Mouse (Mus musculus): ENCODE measurements around the gene Csnk1g1. TPM values are rescaled to one million over a fixed set of nuclear protein-coding genes. Genes with fewer than 3 reads are reported as not detected.

The Csnk1g1 gene
- polyA plus RNA-seq (2015; fragmentation: Nextera tagmentation; extraction: Ambion mirVana), result 22.4 and 22.9 TPM in 2 replicates

DNA sequence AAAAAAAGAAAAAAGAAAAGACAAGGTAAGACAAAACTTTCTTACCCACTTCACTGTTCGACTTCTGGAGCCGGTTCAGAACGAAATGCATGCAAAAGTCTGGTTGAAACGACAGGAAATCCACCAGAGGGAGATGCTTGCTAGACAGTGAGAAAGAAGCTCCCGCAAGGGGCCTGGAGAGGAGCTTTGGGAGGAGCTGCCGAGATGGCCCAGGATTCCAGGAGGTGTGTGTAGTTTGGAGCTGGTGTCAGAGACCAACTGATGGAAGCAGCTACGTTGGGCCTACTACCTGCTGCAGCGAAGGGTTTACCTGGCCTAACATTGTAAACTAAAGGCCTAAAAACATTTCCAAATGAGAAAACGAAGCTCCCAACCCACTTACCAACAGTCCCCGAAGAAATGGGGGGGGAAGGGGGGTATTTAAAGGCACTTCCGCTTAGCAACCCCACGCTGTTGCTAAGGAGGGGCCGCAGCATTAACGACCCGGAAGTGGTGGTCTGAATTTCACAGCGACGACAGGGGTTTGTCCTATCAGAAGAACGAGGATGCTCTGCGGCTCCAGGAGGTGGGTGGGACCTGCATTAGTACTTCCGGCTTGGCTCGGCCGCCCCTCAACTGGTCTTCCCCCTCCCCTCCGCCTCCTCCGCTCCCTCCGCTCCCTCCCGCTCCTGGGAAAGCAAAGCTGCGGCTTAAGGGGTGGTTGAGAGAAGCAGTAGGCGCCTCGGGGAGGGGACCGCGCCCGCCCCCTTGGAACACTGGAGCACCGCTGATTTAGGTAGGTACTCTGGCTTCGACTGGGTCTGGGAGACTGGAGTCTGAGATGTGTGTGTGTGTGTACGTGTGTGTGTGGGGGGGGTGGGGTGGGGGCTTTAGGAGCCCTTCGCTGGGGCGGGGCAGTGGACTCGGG, at the start of gene Csnk1g1, which contains the start of gene Trip4:
TSS of gene Csnk1g1 (plus strand) at position 531 of the 907 bp plus-strand sequence.
TSS of gene Trip4 (minus strand) at position 401 of the 907 bp plus-strand sequence.
- Histone ChIP-seq H3K36me3 (peaks cover 5% of the 10 kb centered on the region; the same call in 1 of the 2 replicates), H3K9me3 (no peaks in the 10 kb centered on the region), H3K4me1 (replicated peaks) (peaks cover 22% of the 10 kb centered on the region), H3K4me3 (peak within 1 kb of the TSS; percentile 75), H3K27me3 (no peaks in the 10 kb centered on the region), H3K9ac (peak within 1 kb of the TSS; percentile 80), H3K27ac (replicated peaks) (peak within 1 kb of the TSS; percentile 92), H3K4me2 (peak within 1 kb of the TSS; percentile 91)
- peak; percentile 99 for ATAC-seq (ENCODE audit: low FRiP score, low read depth)
- WGBS, result under 1% methylated on average over 38 of the region's 38 CpGs

- H3K36me3 ChIP-seq, result peaks cover 40% of the 10 kb centered on the region
- no peak overlapping the region for H3K4me3 ChIP-seq
- no peaks in the 10 kb centered on the region for H3K4me1 ChIP-seq (replicated peaks)
- H3K9me3 ChIP-seq, result no peaks in the 10 kb centered on the region
- WGBS, result 45% methylated on average over 1 of the region's 1 CpGs
- ATAC-seq (ENCODE audit: low FRiP score, low read depth), result no peak
- H3K9ac ChIP-seq, result no peak overlapping the region
- no peaks in the 10 kb centered on the region for H3K27me3 ChIP-seq
- H3K4me2 ChIP-seq, result no peak overlapping the region
- no peak overlapping the region for H3K27ac ChIP-seq (replicated peaks)
Observed at GRCm38 (mm10) chr9:65859656-65860055, 49.1 kb upstream of the Csnk1g1 start.

- peak overlapping the region; percentile 67 for H3K4me3 ChIP-seq
- under 1% methylated on average over 37 of the region's 37 CpGs for WGBS
- H3K27me3 ChIP-seq, result no peaks in the 10 kb centered on the region
- peak overlapping the region; percentile 74 for H3K27ac ChIP-seq (replicated peaks)
- peak overlapping the region; percentile 72 for H3K4me2 ChIP-seq
- peak overlapping the region; percentile 54 for H3K9ac ChIP-seq
- H3K9me3 ChIP-seq, result no peaks in the 10 kb centered on the region
- no peaks in the 10 kb centered on the region for H3K36me3 ChIP-seq
- peak; percentile 96 for ATAC-seq (ENCODE audit: low FRiP score, low read depth)
- H3K4me1 ChIP-seq (replicated peaks), result peaks cover 12% of the 10 kb centered on the region
Observed at GRCm38 (mm10) chr9:65884564-65885315, 24.0 kb upstream of the Csnk1g1 start.

DNA sequence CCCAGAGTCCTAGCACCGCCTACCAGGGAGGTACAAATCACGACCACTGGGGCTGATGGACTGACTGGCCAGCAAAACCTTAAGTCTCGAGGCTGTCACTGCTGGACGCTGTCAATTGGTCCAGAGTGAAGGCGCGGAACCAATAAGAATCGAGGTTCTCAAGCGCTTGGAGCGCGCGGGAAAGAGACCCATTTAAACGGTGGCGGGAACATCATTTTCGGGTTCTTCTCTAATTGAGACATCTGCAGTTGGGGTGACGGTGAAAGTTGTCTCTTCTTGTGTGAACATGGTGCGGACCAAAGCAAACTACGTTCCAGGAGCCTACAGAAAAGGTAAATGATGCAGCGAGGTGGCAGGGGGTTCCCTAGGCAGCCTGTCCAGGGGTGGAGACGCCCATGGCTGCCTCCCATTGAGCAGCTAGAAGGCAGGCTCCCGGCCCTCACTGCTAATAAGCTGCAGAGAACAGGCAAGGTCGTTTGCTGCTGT, 18.5 kb upstream of the Csnk1g1 start, which contains the start of gene Pclaf:
TSS of gene Pclaf (plus strand) at position 95 of the 486 bp plus-strand sequence.
- H3K4me3 ChIP-seq, result peak within 1 kb of the TSS; percentile 44
- H3K27ac ChIP-seq (replicated peaks), result no peak within 1 kb of the TSS
- no peaks in the 10 kb centered on the region for H3K9me3 ChIP-seq
- 0 out of 2 replicates have a peak within 1 kb of the TSS, but pooled peaks have one; percentile 22 for H3K9ac ChIP-seq
- peak within 1 kb of the TSS; percentile 90 for H3K4me2 ChIP-seq
- ATAC-seq (ENCODE audit: low FRiP score, low read depth), result peak; percentile 91
- H3K4me1 ChIP-seq (replicated peaks), result peaks cover 13% of the 10 kb centered on the region
- no peaks in the 10 kb centered on the region for H3K27me3 ChIP-seq
- WGBS, result under 1% methylated on average over 21 of the region's 21 CpGs
- 0 out of 2 replicates have a peak, but pooled peaks cover 4% of the 10 kb centered on the region for H3K36me3 ChIP-seq

GRCm38 (mm10) chr9:65891126-65891525, 17.6 kb upstream of the Csnk1g1 start:
- Histone ChIP-seq H3K4me2 (peak overlapping the region; percentile 90), H3K27me3 (no peaks in the 10 kb centered on the region), H3K4me1 (replicated peaks) (peaks cover 10% of the 10 kb centered on the region), H3K36me3 (0 out of 2 replicates have a peak, but pooled peaks cover 6% of the 10 kb centered on the region), H3K27ac (replicated peaks) (no peak overlapping the region), H3K9me3 (no peaks in the 10 kb centered on the region), H3K9ac (no peak overlapping the region), H3K4me3 (peak overlapping the region; percentile 44)
- WGBS, result 4% methylated on average over 5 of the region's 5 CpGs
- no peak for ATAC-seq (ENCODE audit: low FRiP score, low read depth)

GRCm38 (mm10) chr9:65896977-65897376, 11.7 kb upstream of the Csnk1g1 start:
- H3K4me1 ChIP-seq (replicated peaks), result no peaks in the 10 kb centered on the region
- no peak overlapping the region for H3K4me2 ChIP-seq
- H3K27ac ChIP-seq (replicated peaks), result no peak overlapping the region
- H3K27me3 ChIP-seq, result no peaks in the 10 kb centered on the region
- H3K36me3 ChIP-seq, result 0 out of 2 replicates have a peak, but pooled peaks cover 6% of the 10 kb centered on the region
- WGBS, result 95% methylated on average over 2 of the region's 2 CpGs
- H3K9me3 ChIP-seq, result no peaks in the 10 kb centered on the region
- H3K4me3 ChIP-seq, result no peak overlapping the region
- no peak for ATAC-seq (ENCODE audit: low FRiP score, low read depth)
- H3K9ac ChIP-seq, result no peak overlapping the region

- no peak for ATAC-seq (ENCODE audit: low FRiP score, low read depth)
- no peaks in the 10 kb centered on the region for H3K9me3 ChIP-seq
- peaks cover 5% of the 10 kb centered on the region; the same call in 1 of the 2 replicates for H3K36me3 ChIP-seq
- no peaks in the 10 kb centered on the region for H3K27me3 ChIP-seq
- no peak overlapping the region for H3K4me3 ChIP-seq
- no peak overlapping the region for H3K4me2 ChIP-seq
- H3K27ac ChIP-seq (replicated peaks), result no peak overlapping the region
- peaks cover 9% of the 10 kb centered on the region for H3K4me1 ChIP-seq (replicated peaks)
- no peak overlapping the region for H3K9ac ChIP-seq
- WGBS, result 93% methylated on average over 3 of the region's 3 CpGs
Observed at GRCm38 (mm10) chr9:65902879-65903278, 5.8 kb upstream of the Csnk1g1 start.

GRCm38 (mm10) chr9:65903419-65903818, 5.3 kb upstream of the Csnk1g1 start:
- Histone ChIP-seq H3K4me1 (replicated peaks) (peaks cover 11% of the 10 kb centered on the region), H3K36me3 (peaks cover 5% of the 10 kb centered on the region; the same call in 1 of the 2 replicates), H3K4me3 (no peak overlapping the region), H3K27ac (replicated peaks) (no peak overlapping the region), H3K27me3 (no peaks in the 10 kb centered on the region), H3K4me2 (no peak overlapping the region), H3K9me3 (no peaks in the 10 kb centered on the region), H3K9ac (no peak overlapping the region)
- no peak for ATAC-seq (ENCODE audit: low FRiP score, low read depth)

- Histone ChIP-seq H3K9me3 (no peaks in the 10 kb centered on the region), H3K4me3 (peak overlapping the region; percentile 75), H3K27me3 (no peaks in the 10 kb centered on the region), H3K27ac (replicated peaks) (peak overlapping the region; percentile 92), H3K36me3 (peaks cover 5% of the 10 kb centered on the region; the same call in 1 of the 2 replicates), H3K9ac (peak overlapping the region; percentile 80), H3K4me1 (replicated peaks) (peaks cover 22% of the 10 kb centered on the region), H3K4me2 (peak overlapping the region; percentile 91)
- peak; percentile 49 for ATAC-seq (ENCODE audit: low FRiP score, low read depth)
- under 1% methylated on average over 34 of the region's 34 CpGs for WGBS
Observed at GRCm38 (mm10) chr9:65909301-65909801, 627 bp downstream of the Csnk1g1 start.

GRCm38 (mm10) chr9:65909837-65910236, 1.1 kb downstream of the Csnk1g1 start:
- ATAC-seq (ENCODE audit: low FRiP score, low read depth), result no peak
- peaks cover 5% of the 10 kb centered on the region; the same call in 1 of the 2 replicates for H3K36me3 ChIP-seq
- peak overlapping the region; percentile 75 for H3K4me3 ChIP-seq
- peak overlapping the region; percentile 92 for H3K27ac ChIP-seq (replicated peaks)
- peak overlapping the region; percentile 80 for H3K9ac ChIP-seq
- no peaks in the 10 kb centered on the region for H3K9me3 ChIP-seq
- H3K27me3 ChIP-seq, result no peaks in the 10 kb centered on the region
- H3K4me1 ChIP-seq (replicated peaks), result peaks cover 22% of the 10 kb centered on the region
- H3K4me2 ChIP-seq, result peak overlapping the region; percentile 91
- WGBS, result 12% methylated on average over 4 of the region's 4 CpGs

DNA sequence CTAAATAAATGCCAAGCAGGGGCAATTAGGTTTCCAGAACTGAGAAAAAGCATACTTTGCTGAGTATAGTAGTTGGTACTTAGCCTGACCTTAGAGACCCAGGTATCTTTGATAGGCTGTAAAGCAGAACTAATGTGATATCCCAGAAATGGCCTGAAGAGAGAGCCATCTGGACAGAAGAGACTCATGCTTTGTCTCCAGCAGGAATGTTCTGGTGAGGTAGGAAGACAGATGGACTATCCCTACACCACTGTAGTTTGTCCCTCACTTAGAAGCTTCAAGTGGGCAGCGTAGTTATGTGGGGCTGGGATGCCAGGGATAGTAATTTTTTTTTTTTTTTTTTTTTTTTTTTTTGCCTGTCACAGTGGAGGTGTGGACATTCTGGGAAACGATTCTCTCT, 5.3 kb downstream of the Csnk1g1 start:
- no peaks in the 10 kb centered on the region for H3K27me3 ChIP-seq
- peaks cover 11% of the 10 kb centered on the region for H3K4me1 ChIP-seq (replicated peaks)
- H3K27ac ChIP-seq (replicated peaks), result no peak overlapping the region
- WGBS, result 84% methylated on average over 2 of the region's 2 CpGs
- no peak overlapping the region for H3K9ac ChIP-seq
- ATAC-seq (ENCODE audit: low FRiP score, low read depth), result no peak
- H3K4me3 ChIP-seq, result no peak overlapping the region
- no peak overlapping the region for H3K4me2 ChIP-seq
- H3K36me3 ChIP-seq, result no peaks in the 10 kb centered on the region
- H3K9me3 ChIP-seq, result no peaks in the 10 kb centered on the region

All from hindbrain, embryonic 15.5 days (tissue).